Mouse (Mus musculus) large intestine, adult 2 months (tissue): ENCODE data around the gene 9330182L06Rik. TPM values are rescaled to one million over a fixed set of nuclear protein-coding genes. Genes with fewer than 3 reads are reported as not detected.
A peak's percentile ranks its signal among the peaks of the same experiment; 100 is the strongest.

Source experiments
- DNase-seq: peaks from one replicate; pipeline ENCODE4 v3.0.0-alpha.2; 2012; ENCODE audit warnings: low read depth, low spot score
- WGBS: fragments of 180-500 bp; shearing (Covaris S2); methylation state at CpG from one replicate; pipeline ENCODE4 v1.1.7; 2018; 5-methylcytosine and 5-hydroxymethylcytosine counted together
- polyA plus RNA-seq: library from polyadenylated mRNA; depleted of rRNA; stranded (reverse); fragments of >200 nt; gene quantifications from 2 replicates; pipeline ENCODE4 v1.2.3, GENCODE M21; 2012; rRNA removed

9330182L06Rik gene
- 0.31 and 0.32 TPM in 2 replicates for polyA plus RNA-seq

- DNase-seq: no peak
- 2% methylated on average over 47 of the region's 47 CpGs for WGBS
Measured at GRCm38 (mm10) chr5:9265586-9266279, at the start of gene 9330182L06Rik. Gene 9330182L06Rik (plus strand): TSS chr5:9266118.

- no peak for DNase-seq
- 66% methylated on average over 4 of the region's 4 CpGs for WGBS
Measured at GRCm38 (mm10) chr5:9227456-9228008, 38.4 kb upstream of the 9330182L06Rik start.

- 64% methylated on average over 4 of the region's 4 CpGs for WGBS
- DNase-seq: no peak
Measured at GRCm38 (mm10) chr5:9264361-9264760, 1.6 kb upstream of the 9330182L06Rik start.

GRCm38 (mm10) chr5:9266280-9266923, 484 bp downstream of the 9330182L06Rik start:
- WGBS: 1% methylated on average over 30 of the region's 30 CpGs
- DNase-seq: no peak

GRCm38 (mm10) chr5:9269666-9270065, 3.7 kb downstream of the 9330182L06Rik start:
- 81% methylated on average over 3 of the region's 3 CpGs for WGBS
- DNase-seq: no peak

GRCm38 (mm10) chr5:9272976-9273375, 7.1 kb downstream of the 9330182L06Rik start:
- no peak for DNase-seq
- 55% methylated on average over 3 of the region's 3 CpGs for WGBS

GRCm38 (mm10) chr5:9295777-9296549, 30.0 kb downstream of the 9330182L06Rik start:
- peak; percentile 1 for DNase-seq
- WGBS: 84% methylated on average over 2 of the region's 2 CpGs

GRCm38 (mm10) chr5:9296550-9296928, 30.6 kb downstream of the 9330182L06Rik start:
- no peak for DNase-seq

GRCm38 (mm10) chr5:9326863-9327262, 60.9 kb downstream of the 9330182L06Rik start:
- DNase-seq: no peak
- 69% methylated on average over 1 of the region's 1 CpGs for WGBS

GRCm38 (mm10) chr5:9327528-9327927, 61.6 kb downstream of the 9330182L06Rik start:
- 83% methylated on average over 1 of the region's 1 CpGs for WGBS
- DNase-seq: no peak

- DNase-seq: no peak
- 77% methylated on average over 7 of the region's 7 CpGs for WGBS
Measured at GRCm38 (mm10) chr5:9338756-9339510, 73.0 kb downstream of the 9330182L06Rik start.

- DNase-seq: no peak
- 77% methylated on average over 8 of the region's 8 CpGs for WGBS
Measured at GRCm38 (mm10) chr5:9339511-9340173, 73.7 kb downstream of the 9330182L06Rik start.

- DNase-seq: no peak
- 67% methylated on average over 5 of the region's 5 CpGs for WGBS
Measured at GRCm38 (mm10) chr5:9344581-9344980, 78.7 kb downstream of the 9330182L06Rik start.

- 72% methylated on average over 10 of the region's 10 CpGs for WGBS
- no peak for DNase-seq
Measured at GRCm38 (mm10) chr5:9345038-9345617, 79.2 kb downstream of the 9330182L06Rik start.

- DNase-seq: no peak
- 75% methylated on average over 3 of the region's 3 CpGs for WGBS
Measured at GRCm38 (mm10) chr5:9345625-9346024, 79.7 kb downstream of the 9330182L06Rik start.

GRCm38 (mm10) chr5:9346510-9346909, 80.6 kb downstream of the 9330182L06Rik start:
- no peak for DNase-seq
- WGBS: 68% methylated on average over 4 of the region's 4 CpGs

GRCm38 (mm10) chr5:9352163-9352562, 86.2 kb downstream of the 9330182L06Rik start:
- no peak for DNase-seq
- 81% methylated on average over 5 of the region's 5 CpGs for WGBS

GRCm38 (mm10) chr5:9352646-9353045, 86.7 kb downstream of the 9330182L06Rik start:
- WGBS: 38% methylated on average over 1 of the region's 1 CpGs
- DNase-seq: no peak

- WGBS: 89% methylated on average over 1 of the region's 1 CpGs
- DNase-seq: no peak
Measured at GRCm38 (mm10) chr5:9354257-9354656, 88.3 kb downstream of the 9330182L06Rik start.
